Mouse (Mus musculus): ENCODE measurements around the gene Cdk15.

Gene Cdk15

GRCm38 (mm10) chr1:59326854-59327395, 70.2 kb downstream of the Cdk15 start:
- DNase-seq (ENCODE audit: low spot score in 2 of 2) = no peak

DNA sequence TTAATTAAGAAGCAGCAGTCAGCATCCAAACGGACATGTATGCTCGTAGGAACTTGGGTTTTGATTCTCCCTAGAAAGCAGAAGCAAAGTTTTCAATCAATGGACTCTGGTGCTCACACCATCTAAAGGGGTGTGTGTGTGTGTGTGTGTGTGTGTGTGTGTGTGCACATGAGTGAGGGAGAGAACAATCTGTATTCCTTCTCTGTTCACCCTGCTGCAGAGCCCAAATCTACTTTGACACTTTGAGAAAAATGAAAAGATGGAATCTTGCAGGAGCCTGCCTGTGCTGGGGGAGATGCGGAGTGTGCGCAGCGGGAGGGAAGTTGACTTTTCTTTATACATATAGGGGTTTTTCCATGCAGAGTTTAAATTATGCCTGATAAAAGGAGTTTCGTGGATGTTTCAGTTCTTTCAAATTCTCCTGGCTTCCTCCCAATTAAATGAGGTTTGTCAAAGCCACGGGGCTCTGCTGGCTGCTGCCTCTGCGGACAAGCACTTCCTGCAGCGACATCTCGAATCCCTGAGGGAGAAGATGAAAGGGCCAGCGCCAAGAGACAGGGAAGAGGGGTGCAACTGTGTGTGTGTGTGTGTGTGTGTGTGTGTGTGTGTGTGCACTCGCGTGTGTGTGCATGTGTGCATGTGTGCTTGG, 76.2 kb downstream of the Cdk15 start:
- no peak for DNase-seq (ENCODE audit: low spot score in 2 of 2)

DNA sequence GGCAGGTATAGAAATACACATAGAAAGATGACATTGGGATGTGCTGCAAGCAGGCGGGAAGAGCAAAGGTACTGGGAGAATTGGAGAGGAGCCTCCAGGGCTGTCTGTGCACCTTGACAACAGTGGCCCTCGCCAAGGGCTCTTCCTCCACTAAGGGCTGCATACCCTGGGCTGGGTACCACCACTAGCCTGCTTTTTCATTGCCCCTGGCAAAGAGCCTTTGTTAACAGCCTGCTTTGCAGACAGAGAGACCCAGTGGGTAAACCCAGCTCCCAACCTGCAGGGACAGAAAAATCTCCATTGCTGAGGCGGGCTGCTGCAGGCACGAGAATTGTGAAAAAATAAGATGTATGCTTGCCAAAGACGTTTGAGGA, 76.7 kb downstream of the Cdk15 start:
- DNase-seq (ENCODE audit: low spot score in 2 of 2) = no peak

DNA sequence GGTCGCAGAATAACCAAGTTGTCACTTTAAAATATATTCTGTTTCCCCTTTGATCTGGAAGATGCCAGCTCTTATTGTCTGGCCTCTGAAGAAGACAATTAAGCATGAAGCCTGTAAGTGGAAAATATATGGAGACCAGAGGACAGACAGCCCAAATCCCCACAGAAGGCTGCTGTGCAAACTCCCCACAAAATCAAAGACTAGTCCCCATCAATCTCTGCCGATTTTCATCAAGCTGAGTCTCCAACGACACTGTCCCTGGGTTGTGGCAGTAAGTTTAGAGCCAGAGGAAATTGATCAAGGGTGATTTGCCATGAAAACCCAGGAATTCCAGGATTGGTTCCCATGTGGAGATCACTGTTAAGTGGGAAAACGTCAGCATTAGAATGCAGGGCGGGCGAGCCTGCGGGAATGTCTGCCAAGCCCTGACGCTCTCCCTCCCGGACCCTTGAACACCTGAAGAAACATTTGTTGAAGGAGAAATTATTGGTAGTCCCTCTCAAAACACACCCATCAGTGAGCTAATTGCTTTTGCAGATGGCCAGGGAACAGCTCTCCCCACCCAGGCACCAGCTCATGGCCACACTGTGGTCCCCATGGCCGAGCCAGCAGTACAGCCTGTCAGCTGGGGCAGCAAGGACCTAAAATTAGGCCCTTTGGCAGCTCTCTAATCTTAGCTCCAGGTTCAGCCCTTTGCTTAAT, 77.3 kb downstream of the Cdk15 start:
- DNase-seq (ENCODE audit: low spot score in 2 of 2) = no peak

DNA sequence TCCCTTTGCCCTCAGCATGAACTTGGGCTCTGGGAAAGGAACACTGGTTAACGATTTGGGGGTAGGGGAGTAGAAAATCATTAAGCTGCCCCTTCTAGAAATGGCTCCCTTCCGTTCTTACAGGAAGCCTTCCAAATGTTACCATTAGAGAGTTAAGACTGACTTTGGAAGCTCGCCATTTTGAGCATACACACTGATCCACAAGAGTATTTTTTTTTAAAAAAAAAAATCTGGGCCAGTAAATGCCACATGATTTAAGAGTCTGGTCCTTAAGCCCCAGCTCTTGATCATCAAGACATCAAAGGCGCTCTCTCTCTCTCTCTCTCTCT, 77.8 kb downstream of the Cdk15 start:
- DNase-seq (ENCODE audit: low spot score in 2 of 2) = no peak

- no peak for DNase-seq (ENCODE audit: low spot score in 2 of 2)
Measured at GRCm38 (mm10) chr1:59336256-59336655, 79.5 kb downstream of the Cdk15 start.

DNA sequence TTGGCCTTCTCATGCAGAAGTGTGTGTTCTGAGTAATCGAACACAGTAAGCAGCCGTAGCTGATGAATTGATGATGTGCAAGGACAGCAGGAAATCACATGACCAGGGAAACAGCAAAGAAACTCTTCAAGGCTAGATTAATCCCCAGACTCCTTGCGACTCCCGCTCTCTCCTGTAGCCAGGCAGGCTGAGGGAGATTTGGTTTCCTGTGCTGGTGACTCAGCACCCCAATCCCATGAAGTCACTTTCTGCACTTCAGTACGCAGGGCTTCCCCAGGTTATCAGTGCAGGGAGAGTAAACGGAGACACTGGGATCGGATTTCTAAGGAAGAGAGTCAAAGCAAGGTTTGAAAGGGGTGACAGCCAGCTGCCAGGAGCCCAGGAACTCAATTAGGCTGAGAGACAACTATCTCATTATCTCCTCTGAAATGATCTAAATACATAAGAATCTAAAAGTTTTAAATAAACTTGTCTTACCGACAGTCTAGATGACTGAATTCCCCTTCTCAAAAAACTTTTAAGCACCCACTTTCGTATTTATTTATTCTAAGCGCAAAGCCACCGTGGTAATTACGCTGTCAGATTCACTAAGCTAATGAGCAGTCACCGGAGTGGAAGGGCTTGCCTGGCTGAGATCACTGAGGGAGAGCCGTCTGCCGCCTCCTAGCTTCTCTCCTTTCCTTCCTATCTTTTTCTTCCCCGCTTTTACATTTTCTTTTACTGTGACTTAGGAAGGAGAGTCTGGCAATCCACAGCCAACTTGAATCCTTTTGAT, 84.3 kb downstream of the Cdk15 start:
- no peak for DNase-seq (ENCODE audit: low spot score in 2 of 2)

GRCm38 (mm10) chr1:59341697-59342096, 85.0 kb downstream of the Cdk15 start:
- DNase-seq (ENCODE audit: low spot score in 2 of 2) = no peak

DNA sequence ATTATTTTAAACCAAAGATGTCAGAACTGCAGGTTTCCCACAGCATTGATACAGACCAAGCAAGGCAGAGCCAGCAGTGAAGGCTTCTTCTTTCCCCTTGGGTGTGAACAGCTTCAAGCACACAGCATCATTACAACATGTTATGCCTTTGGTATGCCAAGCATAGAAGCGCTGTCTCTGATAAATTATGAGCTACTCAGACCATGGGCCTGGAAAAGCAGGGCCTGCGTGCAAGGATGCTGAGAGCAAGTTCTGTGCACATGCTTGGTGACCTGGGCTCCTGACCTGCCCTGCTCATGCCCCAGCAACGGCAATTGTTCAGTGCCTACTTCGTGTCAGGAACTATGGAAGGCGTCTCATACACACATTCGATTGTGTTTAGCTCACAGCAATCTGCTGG, 85.4 kb downstream of the Cdk15 start:
- no peak for DNase-seq (ENCODE audit: low spot score in 2 of 2)

- DNase-seq (ENCODE audit: low spot score in 2 of 2) = no peak
Measured at GRCm38 (mm10) chr1:59352706-59353105, 96.0 kb downstream of the Cdk15 start.

DNA sequence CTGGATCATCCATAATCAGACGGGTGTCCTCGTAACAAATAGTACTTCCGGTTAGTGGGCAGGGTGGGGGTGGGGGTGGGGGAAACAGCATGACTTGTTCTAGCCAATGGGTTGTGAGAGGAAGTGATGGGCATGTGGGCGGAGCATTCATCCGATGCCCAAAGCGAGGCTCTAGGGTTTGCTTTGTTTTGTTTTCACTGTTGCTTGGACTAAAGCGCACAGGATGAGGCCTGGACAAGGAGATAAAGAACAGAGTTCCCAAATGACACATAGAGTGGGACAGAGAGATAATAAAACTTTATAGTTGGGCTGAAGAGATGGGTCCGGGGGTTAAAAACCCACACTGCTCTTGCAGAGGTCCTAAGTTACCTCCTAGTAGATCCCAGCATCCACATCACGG, 98.7 kb downstream of the Cdk15 start:
- no peak for DNase-seq (ENCODE audit: low spot score in 2 of 2)

DNA sequence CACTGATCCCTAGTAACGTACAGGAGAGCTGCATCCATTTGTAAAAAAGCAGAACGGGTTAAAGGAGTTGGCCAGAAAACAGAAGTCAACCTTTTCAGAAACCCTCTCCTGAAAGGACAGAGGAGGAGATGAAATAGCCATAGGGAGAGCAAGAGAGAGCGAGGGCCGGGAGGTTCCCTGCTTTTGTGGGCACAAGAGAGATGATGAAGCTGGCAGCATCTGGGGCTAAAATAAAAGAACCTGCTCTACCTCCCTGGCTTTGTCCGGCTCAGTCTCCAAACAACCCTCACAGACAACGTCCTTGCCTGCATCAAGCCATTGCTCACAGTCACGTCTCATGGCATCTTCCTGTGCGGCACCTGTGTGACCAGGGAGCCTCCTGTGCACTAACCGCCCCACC, 102.4 kb downstream of the Cdk15 start:
- DNase-seq (ENCODE audit: low spot score in 2 of 2) = no peak

- no peak for DNase-seq (ENCODE audit: low spot score in 2 of 2)
Measured at GRCm38 (mm10) chr1:59360834-59361233, 104.1 kb downstream of the Cdk15 start.

DNA sequence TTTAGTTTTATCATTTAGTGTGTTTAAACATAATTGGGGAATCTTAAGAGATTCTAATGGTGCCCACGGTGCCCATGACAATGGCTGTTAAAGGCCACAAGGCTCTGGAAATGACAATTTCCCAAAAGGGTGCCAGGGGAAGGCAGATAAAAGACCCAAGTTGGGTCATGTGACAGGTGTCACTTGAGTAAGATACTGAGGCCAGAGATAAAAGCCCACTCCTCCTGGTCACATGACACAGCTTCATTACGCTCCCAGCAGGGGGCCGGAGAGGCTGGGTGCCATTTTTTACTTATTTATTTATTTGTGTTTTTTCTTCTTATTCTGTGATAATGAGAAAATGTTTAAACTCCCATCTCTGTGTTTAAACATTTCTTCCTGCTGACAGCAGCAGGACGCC, 104.8 kb downstream of the Cdk15 start:
- DNase-seq (ENCODE audit: low spot score in 2 of 2) = no peak

- DNase-seq (ENCODE audit: low spot score in 2 of 2) = no peak
Measured at GRCm38 (mm10) chr1:59361966-59362365, 105.3 kb downstream of the Cdk15 start.

GRCm38 (mm10) chr1:59364463-59365040, 107.8 kb downstream of the Cdk15 start:
- DNase-seq (ENCODE audit: low spot score in 2 of 2) = no peak

DNA sequence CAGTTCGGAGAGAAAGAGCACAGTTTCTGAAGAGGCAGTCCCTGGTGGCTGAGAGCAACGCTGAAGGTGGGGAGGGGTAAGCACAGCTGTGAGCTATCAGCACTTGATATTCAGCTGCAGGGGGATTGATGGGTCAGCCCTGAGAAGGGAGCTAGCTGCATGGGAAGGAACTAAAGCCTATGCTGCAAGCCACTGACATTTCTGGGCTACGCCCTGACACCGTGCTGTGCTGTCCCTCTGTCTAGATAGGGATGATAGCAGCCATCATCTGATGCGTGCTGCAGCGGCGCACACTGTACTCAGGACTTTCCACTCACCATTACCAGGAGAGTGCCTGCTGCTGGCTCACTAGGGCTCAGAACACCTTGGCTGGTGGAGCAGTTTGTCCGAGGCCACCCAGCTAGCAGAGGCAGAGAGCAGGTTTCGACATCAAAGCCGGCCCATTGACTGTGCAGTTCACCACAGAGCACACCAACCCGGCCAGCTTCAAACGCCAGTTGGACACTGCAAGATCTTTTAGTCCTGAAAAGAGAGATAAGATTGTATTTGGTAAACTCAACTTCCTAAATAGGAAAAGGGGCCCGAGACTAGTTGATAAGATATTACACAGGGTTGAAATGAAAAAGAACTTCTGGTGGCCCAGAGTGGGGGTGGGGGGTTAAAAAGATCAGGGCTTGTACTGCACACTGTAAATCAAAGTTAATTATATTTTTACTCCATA, 111.4 kb downstream of the Cdk15 start:
- no peak for DNase-seq (ENCODE audit: low spot score in 2 of 2)

DNA sequence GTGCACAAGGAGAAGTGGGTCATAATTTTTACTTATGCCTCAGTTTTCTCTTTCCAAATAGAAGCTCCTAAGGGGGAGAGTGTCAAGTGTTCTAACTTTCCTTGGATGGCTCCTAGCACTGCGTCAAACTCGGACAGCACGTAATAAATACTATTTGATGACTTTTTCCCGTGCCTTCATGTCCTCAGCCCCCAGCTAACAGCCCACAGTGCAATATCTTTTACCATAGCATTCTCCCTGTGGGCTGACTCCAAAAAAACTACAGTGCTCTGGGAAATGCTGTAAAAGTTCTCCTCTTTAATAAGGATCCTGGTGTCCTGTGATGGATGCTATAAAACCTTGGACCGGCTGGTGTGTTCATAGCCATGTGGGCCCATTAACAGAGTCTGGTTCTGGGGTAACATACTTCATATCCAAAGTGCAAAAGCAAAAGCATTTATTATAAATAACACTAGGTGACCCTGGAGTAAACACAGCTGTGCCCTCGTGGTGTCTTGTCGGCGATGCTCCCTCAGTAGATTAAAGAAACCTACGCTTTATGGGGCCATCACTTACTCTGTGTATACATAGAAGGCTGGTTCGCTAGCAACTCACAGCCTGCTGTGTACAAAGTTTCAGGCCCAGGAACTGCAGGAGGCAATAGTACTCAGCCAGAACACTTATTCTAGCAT, 112.1 kb downstream of the Cdk15 start:
- DNase-seq (ENCODE audit: low spot score in 2 of 2) = no peak

DNA sequence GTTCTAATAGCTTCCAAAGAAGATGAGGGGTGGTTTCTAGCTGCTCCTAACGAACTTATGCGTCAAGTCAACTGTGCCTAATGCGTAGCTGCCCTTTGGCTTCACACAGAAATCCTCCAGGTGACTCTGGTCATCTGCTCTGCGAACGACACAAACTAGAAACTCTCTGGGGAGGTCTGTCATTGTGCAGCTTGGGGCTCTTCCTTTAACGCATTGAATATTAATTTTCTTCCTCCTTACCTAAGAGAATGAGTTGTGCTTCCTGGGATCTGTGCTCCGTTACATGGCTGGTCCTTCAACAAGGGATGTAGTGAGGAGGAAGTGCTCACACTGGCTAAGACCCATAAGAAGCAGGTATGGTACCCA, 112.6 kb downstream of the Cdk15 start:
- no peak for DNase-seq (ENCODE audit: low spot score in 2 of 2)

- DNase-seq (ENCODE audit: low spot score in 2 of 2) = no peak
Measured at GRCm38 (mm10) chr1:59370355-59370950, 113.7 kb downstream of the Cdk15 start.

DNA sequence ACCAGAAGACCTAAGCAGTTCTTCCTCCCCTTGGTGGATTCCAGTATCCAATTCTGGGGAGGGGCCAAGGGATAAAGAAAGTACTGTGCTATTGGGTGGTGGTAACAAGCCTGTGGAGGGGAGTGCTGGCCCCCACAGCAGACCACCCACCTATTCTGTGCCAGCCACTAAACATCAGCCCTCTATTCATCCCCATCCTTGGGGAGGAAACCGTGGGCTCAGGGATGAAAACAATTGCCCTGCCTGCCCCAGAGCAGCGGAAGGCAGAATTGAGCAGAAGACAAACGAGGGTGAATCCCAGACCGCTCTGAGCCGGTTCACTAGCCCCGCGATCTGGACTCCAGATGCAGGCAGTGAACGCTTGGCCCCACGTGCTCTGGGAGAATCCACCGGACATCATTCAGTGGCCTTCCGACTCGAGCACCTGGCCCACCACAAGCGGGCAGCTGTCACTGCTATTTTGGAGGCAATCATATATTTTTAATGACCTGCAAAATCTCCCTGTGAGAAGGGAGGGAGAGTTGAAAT, 119.4 kb downstream of the Cdk15 start:
- DNase-seq (ENCODE audit: low spot score in 2 of 2) = no peak

Measured in spleen, postnatal 36 days (tissue).